Mouse (Mus musculus) lung, postnatal 25 days (tissue): ENCODE results near the gene Crebzf.

ENCODE experiments used
- DNase-seq: peaks from one replicate; pipeline ENCODE4 v3.0.0; 2022; ENCODE audit warnings: low spot score

Crebzf gene

GRCm38 (mm10) chr7:90476313-90477245 is 34.0 kb downstream of the Crebzf start, which contains the start of gene Dlg2:
TSS of gene Dlg2 (plus strand) at chr7:90476672.
- DNase-seq = peak; percentile 9

- no peak for DNase-seq
These were observed 40.1 kb downstream of the Crebzf start for GRCm38 (mm10) chr7:90482607-90483006.
